Mouse (Mus musculus) forebrain, embryonic 14.5 days (tissue): ENCODE data around the gene Fgf2. TPM values are rescaled to one million over a fixed set of nuclear protein-coding genes. Genes with fewer than 3 reads are reported as not detected.

ENCODE experiments used
- ATAC-seq: fragments of 200-750 bp; cut with Nextera tagmentation; 2 replicates; pipeline ENCODE4 v1.8.0; 2017; ENCODE audit warnings: mild to moderate bottlenecking, moderate library complexity
- DNase-seq: peaks from one replicate; pipeline ENCODE4 v3.0.0-alpha.2; 2015; ENCODE audit warnings: low spot score
- H3K27ac ChIP-seq: fragments of 300-500 bp; sonication (generic); 2 replicates; pipeline ENCODE4 v1.5.1; 2014; ENCODE audit warnings: low read depth, mild to moderate bottlenecking, control low read depth, low read length, moderate library complexity
- H3K27me3 ChIP-seq: fragments of 300-500 bp; sonication (generic); replicated peaks from 2 replicates; pipeline ENCODE4 v1.6.1; 2014; ENCODE audit warnings: low read length, control low read depth, mixed read lengths; ENCODE audit not compliant: control insufficient read depth, insufficient read depth
- H3K36me3 ChIP-seq: fragments of 300-500 bp; sonication (generic); 2 replicates; pipeline ENCODE4 v1.6.1; 2014; ENCODE audit warnings: low read length, control low read depth; ENCODE audit not compliant: control insufficient read depth, insufficient read depth
- H3K4me1 ChIP-seq: fragments of 300-500 bp; sonication (generic); 2 replicates; pipeline ENCODE4 v1.6.1; 2014; ENCODE audit warnings: antibody characterized with exemption, low read length, control low read depth; ENCODE audit not compliant: control insufficient read depth, insufficient read depth
- H3K4me2 ChIP-seq: fragments of 300-500 bp; sonication (generic); 2 replicates; pipeline ENCODE4 v1.6.1; 2014; ENCODE audit warnings: mild to moderate bottlenecking, control low read depth, low read length
- H3K4me3 ChIP-seq: fragments of 300-500 bp; sonication (generic); 2 replicates; pipeline ENCODE4 v1.5.1; 2014; ENCODE audit warnings: low read depth, low read length, control low read depth
- H3K9ac ChIP-seq: fragments of 300-500 bp; sonication (generic); 2 replicates; pipeline ENCODE4 v1.6.1; 2014; ENCODE audit warnings: mild to moderate bottlenecking, low read length, control low read depth, moderate library complexity
- H3K9me3 ChIP-seq: fragments of 300-500 bp; sonication (generic); replicated peaks from 2 replicates; pipeline ENCODE4 v1.6.1; 2016; ENCODE audit warnings: low read length, control low read depth, mixed read lengths; ENCODE audit not compliant: control insufficient read depth
- WGBS: fragments of 180-500 bp; shearing (Covaris S2); extraction: QIAGEN DNeasy Blood & Tissue Kit; methylation state at CpG from one replicate; pipeline ENCODE4 v1.1.7; 2014; 5-methylcytosine and 5-hydroxymethylcytosine counted together
- polyA plus RNA-seq: library from polyadenylated mRNA; unstranded; fragments of >200 nt; fragmentation: Nextera tagmentation; extraction: Ambion mirVana; gene quantifications from 2 replicates; pipeline ENCODE4 v1.2.1, GENCODE M21; 2014

Fgf2 gene
- polyA plus RNA-seq, 1 experiment from 2014 or later = 0.36 TPM

- DNase-seq (peak; percentile 60), ATAC-seq (no peak)
These were observed 70.9 kb downstream of the Fgf2 start for GRCm38 (mm10) chr3:37418961-37419457.

GRCm38 (mm10) chr3:37419458-37419991, 71.4 kb downstream of the Fgf2 start, which contains the start of gene Spata5:
Spata5 (plus strand) TSS chr3:37419896.
- ATAC-seq = peak; percentile 95
- H3K4me1 ChIP-seq = no peaks in the 10 kb centered on the region; the same call in 1 of the 2 replicates
- WGBS = 1% methylated on average over 42 of the region's 50 CpGs
- peak within 1 kb of the TSS; percentile 80 for H3K27ac ChIP-seq
- no peaks in the 10 kb centered on the region for H3K36me3 ChIP-seq
- peak within 1 kb of the TSS; percentile 87 for H3K4me3 ChIP-seq
- H3K9me3 ChIP-seq = no peaks in the 10 kb centered on the region
- H3K4me2 ChIP-seq = peak within 1 kb of the TSS; percentile 86
- no peaks in the 10 kb centered on the region for H3K27me3 ChIP-seq
- peak; percentile 99 for DNase-seq
- peak within 1 kb of the TSS; percentile 80 for H3K9ac ChIP-seq

More at GRCm38 (mm10) chr3:37418961-37419457, 70.9 kb downstream of the Fgf2 start:
- Histone ChIP-seq H3K4me3 (peak overlapping the region; percentile 87), H3K4me2 (peak overlapping the region; percentile 79), H3K9me3 (no peaks in the 10 kb centered on the region), H3K4me1 (no peaks in the 10 kb centered on the region; the same call in 1 of the 2 replicates), H3K36me3 (no peaks in the 10 kb centered on the region), H3K27me3 (no peaks in the 10 kb centered on the region), H3K9ac (peak overlapping the region; percentile 80), H3K27ac (peak overlapping the region; percentile 80)
- WGBS = 2% methylated on average over 30 of the region's 30 CpGs

GRCm38 (mm10) chr3:37420072-37420471, 71.9 kb downstream of the Fgf2 start, which contains the start of gene Nudt6:
Nudt6 (minus strand) TSS chr3:37420211.
- ATAC-seq (peak; percentile 88), DNase-seq (peak; percentile 96)
- under 1% methylated on average over 49 of the region's 50 CpGs for WGBS
- H3K4me2 ChIP-seq = peak within 1 kb of the TSS; percentile 86
- no peaks in the 10 kb centered on the region; the same call in 1 of the 2 replicates for H3K4me1 ChIP-seq
- peak within 1 kb of the TSS; percentile 80 for H3K27ac ChIP-seq
- no peaks in the 10 kb centered on the region for H3K9me3 ChIP-seq
- H3K27me3 ChIP-seq = no peaks in the 10 kb centered on the region
- H3K9ac ChIP-seq = peak within 1 kb of the TSS; percentile 80
- no peaks in the 10 kb centered on the region for H3K36me3 ChIP-seq
- peak within 1 kb of the TSS; percentile 87 for H3K4me3 ChIP-seq

DNA sequence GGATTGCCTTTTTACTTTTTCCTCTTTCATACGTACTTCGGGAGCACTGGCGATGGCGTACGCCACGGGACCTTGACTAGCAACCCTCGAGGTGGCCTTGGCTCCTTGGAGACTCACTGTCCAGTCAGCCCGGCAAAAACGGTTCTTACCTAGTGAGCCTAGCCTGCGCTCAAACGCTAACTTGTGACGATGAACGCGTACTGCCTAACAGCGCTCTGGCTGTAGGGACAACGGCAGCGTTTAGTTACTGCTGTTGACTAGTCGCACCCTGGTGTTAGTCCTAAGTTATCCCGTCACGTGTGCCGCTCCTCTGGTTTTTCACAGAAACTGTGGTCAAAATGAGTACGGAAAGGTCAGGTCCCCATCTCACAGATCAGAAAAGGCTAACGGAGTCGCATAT, 72.5 kb downstream of the Fgf2 start:
- ATAC-seq (no peak), DNase-seq (peak; percentile 34)
- Histone ChIP-seq H3K9me3 (no peaks in the 10 kb centered on the region), H3K27ac (peak overlapping the region; percentile 55), H3K4me3 (peak overlapping the region; percentile 87), H3K9ac (peak overlapping the region; percentile 75), H3K36me3 (no peaks in the 10 kb centered on the region), H3K4me2 (peak overlapping the region; percentile 86), H3K4me1 (no peaks in the 10 kb centered on the region; the same call in 1 of the 2 replicates), H3K27me3 (no peaks in the 10 kb centered on the region)
- WGBS = under 1% methylated on average over 24 of the region's 24 CpGs

DNA sequence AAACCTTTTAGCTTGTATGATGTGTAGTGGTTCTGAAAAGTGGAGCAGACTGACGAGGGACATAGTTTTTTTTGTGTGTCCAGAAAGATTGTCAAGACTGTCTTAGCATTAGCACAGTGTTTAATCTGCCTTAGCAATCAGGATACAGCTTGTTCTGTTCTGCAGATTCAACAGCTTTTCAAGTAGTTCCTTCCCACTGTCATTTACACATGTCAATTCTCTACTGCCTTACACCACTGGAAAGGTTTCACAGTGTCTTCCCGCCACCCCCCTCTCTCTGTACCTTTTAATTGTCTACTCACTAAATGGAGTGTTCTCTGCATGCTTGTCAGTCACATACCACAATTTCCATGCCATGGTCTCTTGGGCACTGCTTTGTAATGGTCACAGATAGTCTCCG, 73.0 kb downstream of the Fgf2 start:
- H3K9me3 ChIP-seq = no peaks in the 10 kb centered on the region
- peak overlapping the region; percentile 75 for H3K9ac ChIP-seq
- peaks cover 4% of the 10 kb centered on the region for H3K36me3 ChIP-seq
- DNase-seq (no peak), ATAC-seq (no peak)
- WGBS = 16% methylated on average over 3 of the region's 3 CpGs
- no peaks in the 10 kb centered on the region; the same call in 1 of the 2 replicates for H3K4me1 ChIP-seq
- H3K27ac ChIP-seq = no peak overlapping the region
- H3K27me3 ChIP-seq = no peaks in the 10 kb centered on the region
- H3K4me2 ChIP-seq = peak overlapping the region; percentile 86
- peak overlapping the region; percentile 87 for H3K4me3 ChIP-seq

- H3K4me3 ChIP-seq = no peak overlapping the region
- H3K9me3 ChIP-seq = no peaks in the 10 kb centered on the region
- no peak overlapping the region for H3K9ac ChIP-seq
- no peak for ATAC-seq
- DNase-seq = no peak
- WGBS = 95% methylated on average over 3 of the region's 3 CpGs
- no peak overlapping the region for H3K27ac ChIP-seq
- no peak overlapping the region for H3K4me2 ChIP-seq
- H3K27me3 ChIP-seq = no peaks in the 10 kb centered on the region
- no peaks in the 10 kb centered on the region; the same call in 1 of the 2 replicates for H3K4me1 ChIP-seq
- H3K36me3 ChIP-seq = peaks cover 22% of the 10 kb centered on the region
These were observed 77.9 kb downstream of the Fgf2 start for GRCm38 (mm10) chr3:37426069-37426468.

- no peak for ATAC-seq
- DNase-seq = no peak
- H3K27me3 ChIP-seq = no peaks in the 10 kb centered on the region
- peaks cover 41% of the 10 kb centered on the region for H3K36me3 ChIP-seq
- no peaks in the 10 kb centered on the region for H3K9me3 ChIP-seq
- no peaks in the 10 kb centered on the region for H3K4me1 ChIP-seq
- no peak overlapping the region for H3K27ac ChIP-seq
- H3K4me3 ChIP-seq = no peak overlapping the region
- H3K4me2 ChIP-seq = no peak overlapping the region
- H3K9ac ChIP-seq = no peak overlapping the region
These were observed 82.2 kb downstream of the Fgf2 start for GRCm38 (mm10) chr3:37430359-37430758.

DNA sequence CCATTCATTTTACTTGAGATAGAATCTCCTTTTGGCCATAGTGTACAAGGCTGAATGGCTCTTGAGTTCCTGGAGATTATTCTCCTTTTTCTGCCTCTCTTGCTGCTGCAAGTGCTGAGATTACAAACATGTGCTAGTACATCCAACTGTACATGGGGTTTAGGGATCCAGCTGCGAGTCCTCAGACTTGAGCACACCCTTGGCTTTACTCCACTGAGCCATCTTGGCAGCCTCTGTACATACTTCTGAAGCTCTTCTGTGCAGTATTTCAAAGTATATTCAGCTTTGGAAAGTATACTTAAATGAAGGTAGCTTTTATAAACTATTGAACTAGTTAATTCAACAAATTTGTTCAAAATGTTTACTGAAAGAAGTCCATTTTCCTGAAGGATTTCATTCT, 91.6 kb downstream of the Fgf2 start:
- Histone ChIP-seq H3K27ac (no peak overlapping the region), H3K27me3 (no peaks in the 10 kb centered on the region), H3K9me3 (no peaks in the 10 kb centered on the region), H3K4me3 (no peak overlapping the region), H3K36me3 (peaks cover 26% of the 10 kb centered on the region), H3K9ac (no peak overlapping the region), H3K4me2 (no peak overlapping the region), H3K4me1 (no peaks in the 10 kb centered on the region)
- no peak for DNase-seq
- no peak for ATAC-seq
- WGBS = 90% methylated on average over 1 of the region's 1 CpGs

DNA sequence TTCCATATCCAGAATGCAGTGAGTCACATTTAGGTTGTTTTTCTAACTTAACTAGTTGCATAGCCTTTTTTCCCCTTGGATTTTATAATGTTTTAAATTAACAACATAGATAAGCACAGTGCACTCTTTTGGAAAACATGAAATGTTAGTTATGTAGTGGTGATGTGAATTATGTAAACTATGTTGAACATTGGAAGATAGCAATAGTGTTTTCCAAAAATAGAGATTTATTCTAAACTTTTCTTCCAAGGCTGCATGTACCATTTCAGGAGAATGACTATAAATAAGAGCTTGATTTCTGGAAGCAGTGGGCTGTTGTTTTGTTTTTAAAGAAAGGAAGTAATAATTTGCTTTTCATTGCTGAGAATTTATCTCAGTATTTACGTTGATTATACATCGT, 95.3 kb downstream of the Fgf2 start:
- no peaks in the 10 kb centered on the region for H3K4me1 ChIP-seq
- no peak overlapping the region for H3K27ac ChIP-seq
- H3K27me3 ChIP-seq = no peaks in the 10 kb centered on the region
- no peak overlapping the region for H3K4me2 ChIP-seq
- WGBS = 96% methylated on average over 2 of the region's 2 CpGs
- ATAC-seq (no peak), DNase-seq (no peak)
- H3K36me3 ChIP-seq = peaks cover 16% of the 10 kb centered on the region
- H3K9me3 ChIP-seq = no peaks in the 10 kb centered on the region
- H3K4me3 ChIP-seq = no peak overlapping the region
- H3K9ac ChIP-seq = no peak overlapping the region
